In genomic region chr11:12373106-12374098, GRCm38 (mm10) we compare ENCODE assay signal across 9 mouse cellular contexts.
DNase-seq lines count a peak whose midpoint lies in the region; ATAC-seq and TF ChIP-seq lines count a peak whose summit lies in the region.
"Had no signal": no experiment of that assay in that cellular context is flagged by ENCODE, and none has a peak within 500 bp of the region (broad histone marks: within the 10 kb centered on the region; RNA-seq: fewer than 3 reads in every experiment).

No protein-coding gene starts in this region.

- no peaks in the 10 kb centered on the region for H3K27me3 ChIP-seq in intestine, embryonic 14.5 days (replicated peaks; ENCODE audit: control insufficient read depth, insufficient read depth, low read length)
- H3K27me3 ChIP-seq: liver, embryonic 15.5 days had no signal

- H3K4me1 ChIP-seq in intestine, embryonic 14.5 days (replicated peaks; ENCODE audit: control insufficient read depth, insufficient read depth, low read length): no peaks in the 10 kb centered on the region
- H3K4me1 ChIP-seq: liver, embryonic 15.5 days had no signal

- peak; percentile 81 for DNase-seq in adrenal gland, adult 2 months
- peak; percentile 89 for DNase-seq in embryo, embryonic 10.5 days (ENCODE audit: low spot score)
- peak; percentile 54 for DNase-seq in gastrocnemius, postnatal 25 days
- peak; percentile 86 for DNase-seq in intestine, embryonic 14.5 days (ENCODE audit: low spot score)
- DNase-seq in left cerebral cortex, adult 2 months (ENCODE audit: extremely low spot score in 1 of 2, low spot score in 2 of 2): peak; percentile 82 to 85
- DNase-seq in skeletal muscle tissue, adult 2 months (ENCODE audit: low read depth, low spot score): peak; percentile 63
- no peak for DNase-seq in B cell, adult 2 months

- no peak overlapping the region for H3K9ac ChIP-seq in intestine, embryonic 14.5 days (ENCODE audit: low read length)
- H3K9ac ChIP-seq: liver, embryonic 15.5 days had no signal

- peak; percentile 86 for ATAC-seq in intestine, embryonic 14.5 days (replicated peaks; ENCODE audit: low FRiP score, low TSS enrichment, low read depth)
- peak; percentile 90 for ATAC-seq in megakaryocyte-erythroid progenitor cell, adult 5-6 weeks (replicated peaks; ENCODE audit: low FRiP score, low TSS enrichment, poor library complexity, severe bottlenecking)

- no peak overlapping the region for H3K27ac ChIP-seq in intestine, embryonic 14.5 days (ENCODE audit: low read depth)
- no peak overlapping the region for H3K27ac ChIP-seq in left cerebral cortex, adult 2 months
- H3K27ac ChIP-seq: liver, embryonic 15.5 days had no signal

- 0 out of 2 replicates have a peak, but pooled peaks cover 2% of the 10 kb centered on the region for H3K36me3 ChIP-seq in intestine, embryonic 14.5 days (ENCODE audit: control insufficient read depth, insufficient read depth, low read length)
- H3K36me3 ChIP-seq: liver, embryonic 15.5 days had no signal

- intact Hi-C loops in left cerebral cortex, adult 2 months (cut with DNase I): loop anchor here (1.0 kb wide), 1 partner anchor 159 kb away; no protein-coding TSS in a partner anchor

- no peaks in the 10 kb centered on the region for H3K9me3 ChIP-seq in intestine, embryonic 14.5 days (ENCODE audit: control insufficient read depth, low read length)
- H3K9me3 ChIP-seq: liver, embryonic 15.5 days had no signal

- no peak overlapping the region for H3K4me2 ChIP-seq in intestine, embryonic 14.5 days (ENCODE audit: low read length)
- H3K4me2 ChIP-seq: liver, embryonic 15.5 days had no signal

- no peak overlapping the region for H3K4me3 ChIP-seq in intestine, embryonic 14.5 days (ENCODE audit: low read depth, low read length)
- H3K4me3 ChIP-seq in left cerebral cortex, adult 2 months: no peak overlapping the region
- H3K4me3 ChIP-seq: liver, embryonic 15.5 days had no signal

- TF ChIP-seq CTCF in left cerebral cortex, adult 2 months (IDR thresholded peaks at IDR 0.05): peak; percentile 93

- WGBS in intestine, embryonic 14.5 days: 35% methylated on average over 12 of the region's 12 CpGs

Comparison
In these comparisons a context has a peak if more than half of its experiments do, and no peak if none do; other contexts are left out.
1. DNase-seq: peak in adrenal gland, adult 2 months (single experiment), embryo, embryonic 10.5 days (single experiment), gastrocnemius, postnatal 25 days (single experiment), intestine, embryonic 14.5 days (single experiment), left cerebral cortex, adult 2 months (2 of 2) and skeletal muscle tissue, adult 2 months (single experiment); none in B cell, adult 2 months (0 of 2).